Mouse (Mus musculus) lung, adult 2 months (tissue): ENCODE results near the gene Col5a1.

Experiments used
- CTCF ChIP-seq: fragments of 200-500 bp; IDR thresholded peaks from 2 replicates; pipeline ENCODE4 v1.5.1; 2011; ENCODE audit warnings: mild to moderate bottlenecking, low read length, control low read depth; ENCODE audit not compliant: insufficient read depth
- POLR2A ChIP-seq: fragments of 200-500 bp; IDR thresholded peaks from 2 replicates; pipeline ENCODE4 v1.6.1; 2011; ENCODE audit warnings: low read depth, mild to moderate bottlenecking, control low read depth, low read length, borderline replicate concordance; ENCODE audit errors: extremely low read depth

GRCm38 (mm10) chr2:27973840-27974239 lies 87.6 kb downstream of the Col5a1 start:
- peak; percentile 79 for TF ChIP-seq CTCF
- TF ChIP-seq POLR2A, result no peak
